Mouse (Mus musculus): Measurements from ENCODE around the gene Vmn1r6.
"Not testable (repeated sequence)": the region's sequence is repeated elsewhere in the genome, so short reads cannot be mapped to it uniquely, and the experiment has no call there.

The Vmn1r6 gene

DNA sequence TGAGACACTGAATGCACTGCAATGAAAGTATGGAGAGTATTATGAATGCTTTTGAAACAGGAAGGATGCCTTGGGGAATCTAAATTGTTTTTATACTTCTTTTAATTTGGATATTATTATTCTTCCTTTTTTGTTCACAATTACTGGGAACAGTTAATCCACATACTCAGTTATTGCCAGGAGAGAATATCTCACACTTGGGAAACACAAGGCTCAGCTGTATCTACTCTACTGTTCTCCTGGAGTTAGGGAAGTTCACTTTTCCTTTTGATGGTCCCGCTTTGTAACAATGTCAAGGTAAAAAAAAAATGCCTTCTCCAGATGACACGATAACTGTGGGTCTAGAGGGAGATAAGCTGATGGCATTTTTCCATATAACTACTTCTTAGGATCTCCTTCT, at the start of gene Vmn1r6:
Gene Vmn1r6, plus strand, starts transcription at position 301 of the 400 bp plus-strand sequence.
- no peak for DNase-seq (ENCODE audit: low spot score)

DNA sequence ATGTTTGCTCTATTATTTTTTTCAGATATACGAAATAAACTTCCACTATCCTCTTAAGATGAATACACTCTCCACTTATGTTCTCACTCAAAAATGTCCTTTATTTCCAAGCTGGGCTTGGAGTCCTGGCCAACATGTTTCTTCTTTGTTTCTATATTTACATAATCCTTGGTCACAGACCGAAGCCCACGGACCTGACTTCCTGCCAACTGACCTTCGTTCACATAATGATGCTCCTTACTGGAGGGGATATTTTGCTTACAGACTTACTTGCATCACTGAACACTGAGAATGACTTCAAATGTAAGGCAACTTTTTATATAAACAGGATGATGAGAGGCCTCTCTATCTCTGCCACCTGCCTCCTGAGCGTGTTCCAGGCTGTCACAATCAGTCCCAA, 40.6 kb upstream of the Vmn1r6 start:
- DNase-seq (ENCODE audit: low spot score), result no peak

DNA sequence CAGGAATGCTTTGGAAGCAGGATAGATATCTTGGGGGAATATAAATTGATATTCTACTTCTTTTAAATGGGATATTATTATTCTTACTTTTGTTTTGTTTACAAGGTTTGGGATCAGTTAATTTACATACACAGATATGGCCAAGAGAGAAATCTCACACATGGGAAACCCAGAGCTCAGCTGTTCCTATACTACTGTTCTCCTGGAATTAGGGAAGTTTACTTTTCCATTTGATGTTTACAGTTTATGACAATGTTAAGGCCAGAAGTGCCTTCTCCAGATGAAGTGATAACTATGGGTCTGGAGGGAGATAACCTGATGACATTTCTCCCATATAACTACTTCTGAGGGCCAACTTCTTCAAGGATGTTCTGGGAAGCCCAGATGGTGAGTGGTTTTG, 27.1 kb upstream of the Vmn1r6 start, which contains the start of gene Vmn1r5:
Gene Vmn1r5, plus strand, starts transcription at position 301 of the 400 bp plus-strand sequence.
- no peak for DNase-seq (ENCODE audit: low spot score)

DNA sequence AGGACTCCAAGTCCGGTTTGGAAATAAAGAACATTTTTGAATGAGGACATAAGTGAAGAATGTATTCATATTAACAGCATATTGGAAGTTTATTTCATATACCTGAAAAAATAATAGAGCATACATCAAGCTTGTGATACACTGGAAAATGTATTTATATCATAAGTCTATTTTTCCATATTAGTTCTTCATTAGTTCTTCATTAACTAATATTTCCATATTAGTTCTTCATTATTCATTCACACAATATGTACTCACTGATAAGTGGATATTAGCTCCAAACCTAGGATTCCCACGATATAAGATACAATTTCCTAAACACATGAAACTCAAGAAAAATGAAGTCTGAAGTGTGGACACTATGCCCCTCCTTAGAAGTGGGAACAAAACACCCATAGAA, 28.2 kb downstream of the Vmn1r6 start, which contains the start of gene Vmn1r7:
Gene Vmn1r7, minus strand, starts transcription at position 101 of the 400 bp plus-strand sequence.
- DNase-seq (ENCODE audit: low spot score), result not testable (repeated sequence)

DNA sequence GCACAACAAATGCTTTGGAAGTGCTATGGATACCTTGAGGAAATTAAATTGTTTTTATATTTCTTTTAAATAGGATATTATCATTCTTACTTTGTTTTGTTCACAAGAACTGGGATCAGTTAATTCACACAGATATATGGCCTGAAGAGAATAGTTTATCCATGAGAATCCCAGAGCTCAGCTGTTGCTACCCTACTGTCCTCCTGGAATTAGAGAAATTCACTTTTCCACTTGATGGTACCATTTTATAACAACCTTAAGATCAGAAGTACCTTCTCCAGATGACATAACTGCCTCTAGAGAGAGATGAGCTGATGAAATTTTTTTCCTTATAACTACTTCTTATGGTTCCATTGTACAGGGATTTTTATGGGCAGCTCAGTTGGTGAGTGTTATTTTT, 34.9 kb downstream of the Vmn1r6 start, which contains the start of gene Vmn1r8:
Gene Vmn1r8, plus strand, starts transcription at position 301 of the 400 bp plus-strand sequence.
- DNase-seq (ENCODE audit: low spot score), result no peak

- DNase-seq (ENCODE audit: low spot score), result no peak
Observed at GRCm38 (mm10) chr6:57034674-57035073, 37.6 kb downstream of the Vmn1r6 start.
